Comparison of ENCODE assay signal across 8 mouse cellular contexts in the genomic region with DNA sequence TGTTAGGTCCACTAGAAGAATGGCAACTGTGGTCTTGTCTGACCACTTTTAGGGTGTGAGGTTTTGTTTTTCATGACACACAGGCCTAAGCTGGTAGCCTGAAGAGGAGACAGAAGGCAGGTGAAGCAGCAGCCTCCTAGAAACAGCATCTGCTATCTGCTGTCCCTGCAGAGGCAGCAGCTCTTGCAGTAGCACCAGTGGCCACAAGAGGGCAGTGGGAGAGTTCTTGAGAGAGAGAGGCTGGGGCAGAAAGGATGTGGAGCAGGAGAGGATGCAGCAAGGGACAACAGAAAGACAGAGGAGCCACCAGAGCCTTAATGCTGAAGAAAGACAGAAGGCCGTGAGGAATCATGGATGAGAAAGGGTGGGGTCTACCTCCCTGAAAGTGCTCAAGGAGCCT.
DNase-seq lines count a peak whose midpoint lies in the region; ATAC-seq and TF ChIP-seq lines count a peak whose summit lies in the region.
"Had no signal": no experiment of that assay in that cellular context is flagged by ENCODE, and none has a peak within 500 bp of the region (broad histone marks: within the 10 kb centered on the region; RNA-seq: fewer than 3 reads in every experiment).

No protein-coding gene starts in this region.

- 32% methylated on average over 1 of the region's 1 CpGs for WGBS in heart, embryonic 10.5 days

- no peak for DNase-seq in G1E (ENCODE audit: low spot score)
- peak; percentile 54 to 56 for DNase-seq in adrenal gland, adult 18-20 months (ENCODE audit: low spot score in 2 of 2)
- DNase-seq in embryo, embryonic 10.5 days (ENCODE audit: low spot score): peak; percentile 79
- peak; percentile 75 for DNase-seq in heart, embryonic 10.5 days (ENCODE audit: low spot score)
- peak; percentile 56 to 70 for DNase-seq in layer of hippocampus, postnatal 36 days
- DNase-seq in spleen, postnatal 10 days (ENCODE audit: low spot score in 2 of 2): peak; percentile 32 to 67

- no peaks in the 10 kb centered on the region for H3K9me3 ChIP-seq in G1E (replicated peaks)
- no peaks in the 10 kb centered on the region for H3K9me3 ChIP-seq in heart, embryonic 10.5 days
- H3K9me3 ChIP-seq: limb, embryonic 15.5 days had no signal

- H3K4me3 ChIP-seq in G1E (ENCODE audit: low read depth, low read length): no peak overlapping the region
- H3K4me3 ChIP-seq in heart, embryonic 10.5 days: no peak overlapping the region
- H3K4me3 ChIP-seq: limb, embryonic 15.5 days had no signal

- no peaks in the 10 kb centered on the region for H3K36me3 ChIP-seq in G1E (replicated peaks)
- H3K36me3 ChIP-seq in heart, embryonic 10.5 days: no peaks in the 10 kb centered on the region
- H3K36me3 ChIP-seq: limb, embryonic 15.5 days had no signal

- no peak overlapping the region for H3K27ac ChIP-seq in heart, embryonic 10.5 days
- H3K27ac ChIP-seq: limb, embryonic 15.5 days had no signal

- no peaks in the 10 kb centered on the region for H3K4me1 ChIP-seq in G1E (ENCODE audit: insufficient read depth, low read depth, low read length)
- no peaks in the 10 kb centered on the region for H3K4me1 ChIP-seq in heart, embryonic 10.5 days
- H3K4me1 ChIP-seq: limb, embryonic 15.5 days had no signal

- ATAC-seq in G1E (ENCODE audit: extremely low read depth, insufficient number of reproducible peaks, low FRiP score, poor library complexity, severe bottlenecking): no peak
- peak; percentile 86 for ATAC-seq in megakaryocyte-erythroid progenitor cell, adult 5-6 weeks (replicated peaks; ENCODE audit: low FRiP score, low TSS enrichment, poor library complexity, severe bottlenecking)

- no peaks in the 10 kb centered on the region for H3K27me3 ChIP-seq in G1E (ENCODE audit: insufficient read depth, low read length)
- H3K27me3 ChIP-seq in heart, embryonic 10.5 days (ENCODE audit: insufficient read depth, poor library complexity, severe bottlenecking): no peaks in the 10 kb centered on the region
- H3K27me3 ChIP-seq: limb, embryonic 15.5 days had no signal

- TF ChIP-seq CTCF in G1E (IDR thresholded peaks at IDR 0.05; ENCODE audit: low read depth, low read length): peak; percentile 33; the same call in 1 of the 2 replicates
